Mouse (Mus musculus) heart, embryonic 16.5 days (tissue): ENCODE results near the gene Acvr1b. TPM values are rescaled to one million over a fixed set of nuclear protein-coding genes. Genes with fewer than 3 reads are reported as not detected.

Experiments
- ATAC-seq: fragments of 200-750 bp; cut with Nextera tagmentation; replicated peaks from 2 replicates; pipeline ENCODE4 v1.8.0; 2017; ENCODE audit warnings: moderate number of reproducible peaks; ENCODE audit not compliant: insufficient read depth, low FRiP score; ENCODE audit errors: extremely low read depth
- H3K27ac ChIP-seq: fragments of 300-500 bp; sonication (generic); 2 replicates; pipeline ENCODE4 v1.5.1; 2014; ENCODE audit warnings: mild to moderate bottlenecking, low read length, control low read depth, moderate library complexity
- H3K27me3 ChIP-seq: fragments of 300-500 bp; sonication (generic); 2 replicates; pipeline ENCODE4 v1.6.1; 2014; ENCODE audit warnings: low read length, mixed read lengths; ENCODE audit not compliant: control insufficient read depth, insufficient read depth
- H3K36me3 ChIP-seq: fragments of 300-500 bp; sonication (generic); 2 replicates; pipeline ENCODE4 v1.6.1; 2014; ENCODE audit not compliant: control insufficient read depth, insufficient read depth
- H3K4me1 ChIP-seq: fragments of 300-500 bp; sonication (generic); 2 replicates; pipeline ENCODE4 v1.6.1; 2014; ENCODE audit warnings: low read length, mixed read lengths; ENCODE audit not compliant: control insufficient read depth, insufficient read depth
- H3K4me2 ChIP-seq: fragments of 300-500 bp; sonication (generic); 2 replicates; pipeline ENCODE4 v1.6.1; 2014; ENCODE audit warnings: low read depth, mild to moderate bottlenecking, control low read depth, low read length
- H3K4me3 ChIP-seq: fragments of 300-500 bp; sonication (generic); 2 replicates; pipeline ENCODE4 v1.5.1; 2014; ENCODE audit warnings: mild to moderate bottlenecking, control low read depth, low read length
- H3K9ac ChIP-seq: fragments of 300-500 bp; sonication (generic); 2 replicates; pipeline ENCODE4 v1.6.1; 2014; ENCODE audit warnings: low read length, control low read depth
- H3K9me3 ChIP-seq: fragments of 300-500 bp; sonication (generic); replicated peaks from 2 replicates; pipeline ENCODE4 v1.6.1; 2016; ENCODE audit warnings: low read length; ENCODE audit not compliant: control insufficient read depth
- WGBS: fragments of 180-500 bp; shearing (Covaris S2); extraction: QIAGEN DNeasy Blood & Tissue Kit; methylation state at CpG from one replicate; pipeline ENCODE4 v1.1.7; 2014; 5-methylcytosine and 5-hydroxymethylcytosine counted together
- polyA plus RNA-seq: library from polyadenylated mRNA; unstranded; fragments of >200 nt; fragmentation: Nextera tagmentation; extraction: Ambion mirVana; gene quantifications from 2 replicates; pipeline ENCODE4 v1.2.1, GENCODE M21; 2015

The Acvr1b gene
- polyA plus RNA-seq, 1 experiment from 2014 or later = 7.1 TPM

- H3K36me3 ChIP-seq = no peaks in the 10 kb centered on the region
- no peaks in the 10 kb centered on the region for H3K9me3 ChIP-seq
- WGBS = 81% methylated on average over 5 of the region's 5 CpGs
- no peak overlapping the region for H3K4me2 ChIP-seq
- no peak overlapping the region for H3K4me3 ChIP-seq
- peaks cover 79% of the 10 kb centered on the region for H3K4me1 ChIP-seq
- no peaks in the 10 kb centered on the region for H3K27me3 ChIP-seq
- H3K27ac ChIP-seq = peak overlapping the region; percentile 43
- no peak for ATAC-seq
- H3K9ac ChIP-seq = no peak overlapping the region
These were observed 29.7 kb upstream of the Acvr1b start for GRCm38 (mm10) chr15:101144176-101144575.

GRCm38 (mm10) chr15:101144779-101145178 is 29.1 kb upstream of the Acvr1b start:
- ATAC-seq = no peak
- no peaks in the 10 kb centered on the region for H3K36me3 ChIP-seq
- H3K4me3 ChIP-seq = no peak overlapping the region
- H3K4me2 ChIP-seq = no peak overlapping the region
- H3K27me3 ChIP-seq = no peaks in the 10 kb centered on the region
- no peaks in the 10 kb centered on the region for H3K9me3 ChIP-seq
- WGBS = 72% methylated on average over 8 of the region's 8 CpGs
- H3K9ac ChIP-seq = 0 out of 2 replicates have a peak overlapping the region, but pooled peaks have one; percentile 12
- H3K27ac ChIP-seq = peak overlapping the region; percentile 43
- peaks cover 73% of the 10 kb centered on the region for H3K4me1 ChIP-seq

GRCm38 (mm10) chr15:101145424-101146099 is 28.3 kb upstream of the Acvr1b start:
- H3K4me2 ChIP-seq = peak overlapping the region; percentile 59
- ATAC-seq = peak; percentile 90
- peaks cover 65% of the 10 kb centered on the region for H3K4me1 ChIP-seq
- H3K36me3 ChIP-seq = no peaks in the 10 kb centered on the region
- H3K9ac ChIP-seq = peak overlapping the region; percentile 64
- H3K9me3 ChIP-seq = no peaks in the 10 kb centered on the region
- WGBS = 11% methylated on average over 19 of the region's 19 CpGs
- H3K27ac ChIP-seq = peak overlapping the region; percentile 64
- peak overlapping the region; percentile 20 for H3K4me3 ChIP-seq
- no peaks in the 10 kb centered on the region for H3K27me3 ChIP-seq

GRCm38 (mm10) chr15:101146100-101146965 is 27.5 kb upstream of the Acvr1b start:
- no peak for ATAC-seq
- Histone ChIP-seq H3K9me3 (no peaks in the 10 kb centered on the region), H3K27me3 (no peaks in the 10 kb centered on the region), H3K36me3 (no peaks in the 10 kb centered on the region), H3K9ac (peak overlapping the region; percentile 64; the same call in 1 of the 2 replicates), H3K27ac (peak overlapping the region; percentile 64), H3K4me3 (no peak overlapping the region), H3K4me1 (peaks cover 59% of the 10 kb centered on the region), H3K4me2 (peak overlapping the region; percentile 59)
- WGBS = 58% methylated on average over 15 of the region's 15 CpGs

DNA sequence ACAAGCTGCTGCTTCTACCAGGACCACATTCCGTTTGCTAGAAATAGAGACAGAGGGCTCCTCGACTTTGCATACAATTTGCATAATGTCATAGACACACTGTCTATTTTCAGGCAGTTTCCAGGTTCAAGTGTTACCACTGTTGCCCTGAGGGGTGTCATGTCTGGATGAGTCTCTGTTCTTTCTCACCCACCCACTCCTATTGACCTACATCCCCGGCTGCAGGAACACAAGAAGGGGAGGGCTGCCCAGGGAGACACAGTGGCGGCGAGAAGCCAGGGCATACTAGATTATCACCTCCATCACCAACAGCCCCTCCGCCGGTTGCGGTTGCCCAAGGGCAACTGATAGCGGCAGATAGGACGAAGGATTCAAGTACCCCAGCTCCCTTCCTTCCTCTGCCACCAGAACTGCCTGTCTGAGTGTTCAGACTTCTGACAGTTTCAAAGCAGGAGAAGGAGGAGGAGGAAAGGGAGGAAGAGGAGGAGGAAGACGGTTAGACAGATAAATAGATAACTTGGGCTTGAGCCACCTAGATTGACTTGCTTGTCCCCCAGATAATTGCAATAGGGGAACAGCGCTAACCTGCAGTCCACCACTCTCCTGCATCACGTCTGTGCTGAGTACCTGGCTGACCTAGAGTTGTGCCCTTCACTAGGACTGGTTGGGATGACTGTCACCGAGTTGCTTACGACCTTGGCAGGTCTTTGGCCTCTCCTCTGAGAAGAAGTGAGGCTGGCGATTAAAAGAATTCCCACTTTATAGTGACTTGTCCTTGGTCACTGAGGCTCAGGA is 26.6 kb upstream of the Acvr1b start:
- 21% methylated on average over 16 of the region's 16 CpGs for WGBS
- Histone ChIP-seq H3K4me2 (peak overlapping the region; percentile 40; the same call in 1 of the 2 replicates), H3K36me3 (no peaks in the 10 kb centered on the region), H3K4me3 (no peak overlapping the region), H3K9ac (peak overlapping the region; percentile 42; the same call in 1 of the 2 replicates), H3K9me3 (no peaks in the 10 kb centered on the region), H3K27me3 (no peaks in the 10 kb centered on the region), H3K4me1 (peaks cover 57% of the 10 kb centered on the region), H3K27ac (peak overlapping the region; percentile 70)
- no peak for ATAC-seq

DNA sequence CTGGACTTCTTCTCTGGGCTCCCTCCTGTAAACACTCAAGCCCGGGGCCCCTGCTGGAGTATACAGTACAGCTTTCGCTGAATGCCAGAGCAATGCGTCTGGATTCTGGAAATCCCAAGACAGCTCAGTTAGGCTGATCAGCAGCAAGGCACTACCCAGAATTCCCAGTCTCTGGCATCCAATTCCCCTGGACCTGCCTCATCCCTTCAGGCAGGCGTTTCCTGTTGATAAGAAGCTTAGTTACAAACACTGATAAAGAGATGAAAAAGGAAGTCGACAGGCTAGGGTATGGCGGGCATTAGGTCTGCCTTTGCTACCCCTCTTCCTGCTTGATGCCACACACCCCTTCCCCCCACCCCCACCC is 26.0 kb upstream of the Acvr1b start:
- ATAC-seq = no peak
- peak overlapping the region; percentile 70 for H3K27ac ChIP-seq
- H3K36me3 ChIP-seq = no peaks in the 10 kb centered on the region
- H3K4me2 ChIP-seq = peak overlapping the region; percentile 40; the same call in 1 of the 2 replicates
- peak overlapping the region; percentile 42 for H3K9ac ChIP-seq
- no peaks in the 10 kb centered on the region for H3K9me3 ChIP-seq
- H3K27me3 ChIP-seq = no peaks in the 10 kb centered on the region
- H3K4me1 ChIP-seq = peaks cover 53% of the 10 kb centered on the region
- H3K4me3 ChIP-seq = no peak overlapping the region
- 9% methylated on average over 6 of the region's 6 CpGs for WGBS

- ATAC-seq = no peak
- H3K27ac ChIP-seq = peak overlapping the region; percentile 53
- no peak overlapping the region for H3K4me2 ChIP-seq
- H3K27me3 ChIP-seq = no peaks in the 10 kb centered on the region
- H3K9me3 ChIP-seq = no peaks in the 10 kb centered on the region
- peaks cover 46% of the 10 kb centered on the region for H3K4me1 ChIP-seq
- H3K36me3 ChIP-seq = no peaks in the 10 kb centered on the region
- 71% methylated on average over 6 of the region's 6 CpGs for WGBS
- H3K9ac ChIP-seq = no peak overlapping the region
- H3K4me3 ChIP-seq = no peak overlapping the region
These were observed 25.3 kb upstream of the Acvr1b start for GRCm38 (mm10) chr15:101148604-101149003.

- H3K4me1 ChIP-seq = peaks cover 18% of the 10 kb centered on the region
- 64% methylated on average over 9 of the region's 9 CpGs for WGBS
- H3K4me2 ChIP-seq = no peak overlapping the region
- ATAC-seq = no peak
- H3K36me3 ChIP-seq = no peaks in the 10 kb centered on the region
- H3K4me3 ChIP-seq = no peak overlapping the region
- no peaks in the 10 kb centered on the region for H3K27me3 ChIP-seq
- H3K27ac ChIP-seq = no peak overlapping the region
- H3K9ac ChIP-seq = no peak overlapping the region
- peaks cover 2% of the 10 kb centered on the region for H3K9me3 ChIP-seq
These were observed 22.2 kb upstream of the Acvr1b start for GRCm38 (mm10) chr15:101151409-101152261.
